ENCODE assay signal across 12 mouse cellular contexts in the genomic region with DNA sequence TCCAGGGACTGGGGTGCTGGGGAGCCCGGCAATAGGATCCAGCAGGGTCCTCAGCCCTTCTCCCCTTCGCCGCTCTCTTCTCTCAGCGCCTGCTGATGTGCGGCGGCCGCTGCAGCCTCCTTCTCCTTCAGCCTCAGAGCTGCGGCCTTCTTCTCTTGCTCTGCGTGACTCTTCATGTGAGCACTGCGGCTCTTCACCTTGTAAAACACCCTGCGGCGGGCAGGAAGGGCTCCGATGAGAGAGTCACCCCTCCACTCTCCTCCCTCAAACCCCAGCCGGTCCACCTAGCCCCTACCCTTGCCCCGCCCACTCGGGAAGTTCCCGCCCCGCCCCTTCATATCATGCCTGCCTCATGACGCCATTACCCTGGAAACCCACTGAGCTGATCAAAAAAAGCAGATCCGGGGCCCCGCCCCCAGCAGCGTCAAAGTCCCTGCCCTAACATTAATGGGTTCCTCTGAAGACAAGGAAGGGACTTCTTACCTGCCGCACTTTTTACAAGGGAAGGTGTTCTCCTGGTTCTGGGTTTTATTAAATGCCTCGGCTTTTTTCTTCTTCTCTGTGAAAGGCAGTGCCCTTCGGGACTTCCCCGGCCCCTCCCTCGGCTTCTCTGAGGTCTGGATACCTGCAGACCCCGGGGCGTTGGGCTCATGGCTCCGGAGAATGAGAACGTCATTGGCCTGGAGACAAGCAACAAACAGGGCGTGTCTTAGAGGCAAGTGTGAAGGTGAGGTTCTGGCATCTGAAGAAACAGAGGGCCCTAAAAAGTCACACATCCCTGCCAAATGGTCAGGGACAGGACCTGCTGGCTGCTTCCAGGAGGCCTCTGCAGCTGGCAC. TPM values are rescaled to one million over a fixed set of nuclear protein-coding genes. Genes with fewer than 3 reads are reported as not detected.
DNase-seq lines count a peak whose midpoint lies in the region; ATAC-seq and TF ChIP-seq lines count a peak whose summit lies in the region.
"Had no signal": no experiment of that assay in that cellular context is flagged by ENCODE, and none has a peak within 500 bp of the region (broad histone marks: within the 10 kb centered on the region; RNA-seq: fewer than 3 reads in every experiment).

No protein-coding gene starts in this region.

- H3K4me1 ChIP-seq in heart, embryonic 15.5 days (replicated peaks): peaks cover 54% of the 10 kb centered on the region
- H3K4me1 ChIP-seq in heart, adult 2 months (ENCODE audit: control insufficient read depth, insufficient read depth, low read length): peaks cover 1% of the 10 kb centered on the region; the same call in 1 of the 2 replicates
- H3K4me1 ChIP-seq in ES-E14 (ENCODE audit: control insufficient read depth in 2 of 2, insufficient read depth in 2 of 2, low read length in 2 of 2, poor library complexity in 1 of 2): peaks cover 0 to 10% of the 10 kb centered on the region in 2 experiments; a peak in 1 of 4 replicates
- peaks cover 48 to 51% of the 10 kb centered on the region in 2 experiments for H3K4me1 ChIP-seq in liver, embryonic 14.5 days (replicated peaks; ENCODE audit: control insufficient read depth in 2 of 2, insufficient read depth in 2 of 2, low read length in 1 of 2)

- intact Hi-C loops in heart, adult 2 months (cut with DNase I): no loop called here

- 0 out of 2 replicates have a peak, but pooled peaks have one; percentile 23 for ATAC-seq in heart, embryonic 15.5 days (replicated peaks; ENCODE audit: insufficient number of reproducible peaks, insufficient read depth, low FRiP score, low read depth)
- ATAC-seq in liver, embryonic 14.5 days (ENCODE audit: insufficient read depth): peak; percentile 31; the same call in 1 of the 2 replicates

- no peak overlapping the region; the same call in 1 of the 2 replicates for H3K27ac ChIP-seq in heart, embryonic 15.5 days
- no peak overlapping the region; the same call in 1 of the 2 replicates for H3K27ac ChIP-seq in heart, adult 2 months
- no peak overlapping the region for H3K27ac ChIP-seq in ES-E14 (ENCODE audit: insufficient read depth, low read depth, low read length, poor library complexity, severe bottlenecking)
- peak overlapping the region; percentile 95 for H3K27ac ChIP-seq in liver, embryonic 14.5 days
- H3K27ac ChIP-seq: embryonic facial prominence, embryonic 15.5 days; neural tube, embryonic 12.5 days had no signal

- H3K36me3 ChIP-seq in heart, embryonic 15.5 days: peaks cover 34% of the 10 kb centered on the region
- peaks cover 3% of the 10 kb centered on the region; the same call in 1 of the 2 replicates for H3K36me3 ChIP-seq in heart, adult 2 months (ENCODE audit: control insufficient read depth, insufficient read depth, low read length)
- H3K36me3 ChIP-seq in ES-E14 (ENCODE audit: control insufficient read depth, insufficient read depth, low read length, poor library complexity, severe bottlenecking): peaks cover 38% of the 10 kb centered on the region
- peaks cover 57% of the 10 kb centered on the region for H3K36me3 ChIP-seq in liver, embryonic 14.5 days (replicated peaks; ENCODE audit: control insufficient read depth, insufficient read depth, low read depth)

- TF ChIP-seq EP300 in heart, adult 2 months (IDR thresholded peaks at IDR 0.05; ENCODE audit: insufficient read depth, low read depth, low read length): no peak
- no peak for TF ChIP-seq EP300 in liver, embryonic 14.5 days (IDR thresholded peaks at IDR 0.05; ENCODE audit: low read depth)

- H3K9me3 ChIP-seq in heart, embryonic 15.5 days (replicated peaks): no peaks in the 10 kb centered on the region
- H3K9me3 ChIP-seq in ES-E14 (ENCODE audit: control insufficient read depth, insufficient read depth, low read depth, low read length): no peaks in the 10 kb centered on the region
- H3K9me3 ChIP-seq in liver, embryonic 14.5 days (ENCODE audit: control insufficient read depth, low read length): no peaks in the 10 kb centered on the region
- H3K9me3 ChIP-seq: embryonic facial prominence, embryonic 15.5 days; neural tube, embryonic 12.5 days had no signal

- H3K27me3 ChIP-seq in heart, embryonic 15.5 days: no peaks in the 10 kb centered on the region
- no peaks in the 10 kb centered on the region for H3K27me3 ChIP-seq in heart, adult 2 months (ENCODE audit: control insufficient read depth, insufficient read depth, low read length)
- no peaks in the 10 kb centered on the region for H3K27me3 ChIP-seq in liver, embryonic 14.5 days (ENCODE audit: control insufficient read depth, insufficient read depth, low read length)
- H3K27me3 ChIP-seq: embryonic facial prominence, embryonic 15.5 days; neural tube, embryonic 12.5 days had no signal

- WGBS in heart, embryonic 15.5 days: 72% methylated on average over 32 of the region's 32 CpGs
- WGBS in heart, adult 2 months: 78% methylated on average over 32 of the region's 32 CpGs
- 67% methylated on average over 32 of the region's 32 CpGs for WGBS in liver, embryonic 14.5 days (ENCODE audit: insufficient replicate concordance)

- no peak overlapping the region for H3K4me2 ChIP-seq in heart, embryonic 15.5 days
- H3K4me2 ChIP-seq in liver, embryonic 14.5 days (ENCODE audit: low read depth): peak overlapping the region; percentile 75
- H3K4me2 ChIP-seq: embryonic facial prominence, embryonic 15.5 days; neural tube, embryonic 12.5 days had no signal

- TF ChIP-seq CTCF in heart, adult 2 months (IDR thresholded peaks at IDR 0.05): no peak
- no peak for TF ChIP-seq CTCF in liver, embryonic 14.5 days (IDR thresholded peaks at IDR 0.05; ENCODE audit: low read depth)

- no peak for DNase-seq in heart, adult 2 months
- peak; percentile 83 for DNase-seq in ES-E14 (ENCODE audit: low read depth, low spot score)
- peak; percentile 66 for DNase-seq in c-Kit-negative CD71-positive TER-119-positive erythroid progenitor cells, embryonic 14.5 days (ENCODE audit: low read depth, low spot score)
- peak in 2 of 3 experiments; percentile 53 to 70 for DNase-seq in liver, embryonic 14.5 days (ENCODE audit: low read depth in 3 of 3, low spot score in 3 of 3)
- DNase-seq in frontal cortex, postnatal 36 days (ENCODE audit: low spot score in 2 of 2): no peak
- DNase-seq in urinary bladder, postnatal 14 days (ENCODE audit: low spot score): no peak
- DNase-seq: kidney, adult 9 months; right cerebral cortex, postnatal 25 days; thymus, postnatal 36 days had no signal

- in situ Hi-C loops in ES-E14 (cut with MboI; ENCODE audit: low sequenced_read_pairs in 2 of 2, unreplicated experiment in 2 of 2): no loop called here

- H3K9ac ChIP-seq in heart, embryonic 15.5 days: no peak overlapping the region
- no peak overlapping the region for H3K9ac ChIP-seq in heart, adult 2 months (ENCODE audit: low read depth, low read length)
- peak overlapping the region; percentile 17; the same call in 1 of the 2 replicates for H3K9ac ChIP-seq in ES-E14 (ENCODE audit: insufficient read depth, low read depth, low read length, poor library complexity, severe bottlenecking)
- 0 out of 2 replicates have a peak overlapping the region, but pooled peaks have one; percentile 32 for H3K9ac ChIP-seq in liver, embryonic 14.5 days (replicated peaks)
- H3K9ac ChIP-seq: embryonic facial prominence, embryonic 15.5 days; neural tube, embryonic 12.5 days had no signal

- H3K79me2 ChIP-seq in heart, adult 2 months (replicated peaks; ENCODE audit: control insufficient read depth, insufficient read depth, low read length): no peaks in the 10 kb centered on the region

- no peak overlapping the region for H3K4me3 ChIP-seq in heart, embryonic 15.5 days
- H3K4me3 ChIP-seq in heart, adult 2 months: no peak overlapping the region
- H3K4me3 ChIP-seq in ES-E14 (ENCODE audit: insufficient read depth in 1 of 2, low read depth in 1 of 2, low read length in 2 of 2, poor library complexity in 1 of 2, severe bottlenecking in 1 of 2): peak overlapping the region; percentile 41
- H3K4me3 ChIP-seq in liver, embryonic 14.5 days (ENCODE audit: insufficient read depth in 1 of 2, low read depth in 2 of 2, low read length in 2 of 2): peak overlapping the region; percentile 65 to 66
- H3K4me3 ChIP-seq: embryonic facial prominence, embryonic 15.5 days; neural tube, embryonic 12.5 days had no signal

- no peak for TF ChIP-seq POLR2A in heart, adult 2 months (IDR thresholded peaks at IDR 0.05; ENCODE audit: insufficient read depth, low read depth, low read length)

TF ChIP-seq in ES-E14, 5 proteins besides CTCF, POLR2A, EP300 and RAD21:
- TF ChIP-seq HCFC1 (IDR thresholded peaks at IDR 0.05; ENCODE audit: borderline replicate concordance, insufficient read depth, low read length) (no peak), ZC3H11A (IDR thresholded peaks at IDR 0.05; ENCODE audit: borderline replicate concordance, low read depth, low read length) (no peak), CHD2 (IDR thresholded peaks at IDR 0.05; ENCODE audit: low read depth, low read length) (no peak), MAFK (IDR thresholded peaks at IDR 0.05; ENCODE audit: insufficient read depth, low read depth, low read length) (no peak), ZNF384 (IDR thresholded peaks at IDR 0.05; ENCODE audit: low read depth, low read length) (no peak)

RNA-seq across cellular contexts. Expression of a gene that starts 4.3 kb away (rescaled TPM):
- 0.42 and 0.55 TPM in 2 replicates for polyA plus RNA-seq in heart, embryonic 15.5 days (2015; fragmentation: Nextera tagmentation; extraction: Ambion mirVana)
- total RNA-seq in heart, adult 2 months (2021): under 1 TPM; 0.10 to 0.20 TPM
- 0.04 and 0.06 TPM in 2 replicates for polyA plus RNA-seq in heart, adult 2 months (2012; rRNA removed)
- total RNA-seq in ES-E14 (2012; rRNA removed): 0.80 and 1.5 TPM in 2 replicates
- polyA plus RNA-seq in liver, embryonic 14.5 days (2012; rRNA removed): 0.09 and 0.10 TPM in 2 replicates
- polyA plus RNA-seq in liver, embryonic 14.5 days (2014; fragmentation: Nextera tagmentation; extraction: Ambion mirVana): 0.05 and 0.11 TPM in 2 replicates

RNA-seq across cellular contexts. Expression of a gene that starts 38.4 kb away (rescaled TPM):
- polyA plus RNA-seq in heart, embryonic 15.5 days (2015; fragmentation: Nextera tagmentation; extraction: Ambion mirVana): 3.3 TPM in 2 replicates
- 1 to 10 TPM; 6.9 to 7.9 TPM for total RNA-seq in heart, adult 2 months (2021)
- polyA plus RNA-seq in heart, adult 2 months (2012; rRNA removed): 3.4 and 5.4 TPM in 2 replicates
- total RNA-seq in ES-E14 (2012; rRNA removed): 3.0 and 3.5 TPM in 2 replicates
- polyA plus RNA-seq in liver, embryonic 14.5 days (2012; rRNA removed): 0.39 and 0.44 TPM in 2 replicates
- polyA plus RNA-seq in liver, embryonic 14.5 days (2014; fragmentation: Nextera tagmentation; extraction: Ambion mirVana): 0.04 and 0.15 TPM in 2 replicates

RNA-seq across cellular contexts. Expression of a gene that starts 52.1 kb away (rescaled TPM):
- 0.83 and 0.93 TPM in 2 replicates for polyA plus RNA-seq in heart, embryonic 15.5 days (2015; fragmentation: Nextera tagmentation; extraction: Ambion mirVana)
- total RNA-seq in heart, adult 2 months (2021): 1 to 10 TPM; 2.2 TPM
- 1.5 and 2.6 TPM in 2 replicates for polyA plus RNA-seq in heart, adult 2 months (2012; rRNA removed)
- total RNA-seq in ES-E14 (2012; rRNA removed): 0.36 and 0.58 TPM in 2 replicates
- 0.87 and 1.0 TPM in 2 replicates for polyA plus RNA-seq in liver, embryonic 14.5 days (2012; rRNA removed)
- 0.48 and 0.77 TPM in 2 replicates for polyA plus RNA-seq in liver, embryonic 14.5 days (2014; fragmentation: Nextera tagmentation; extraction: Ambion mirVana)

Comparison
In these comparisons a context has a peak if more than half of its experiments do, and no peak if none do; other contexts are left out.
1. H3K4me3 ChIP-seq: peak in ES-E14 (2 of 2) and liver, embryonic 14.5 days (2 of 2); none in heart, embryonic 15.5 days (single experiment) and heart, adult 2 months (single experiment).
2. H3K9ac ChIP-seq: peak in ES-E14 (single experiment) and liver, embryonic 14.5 days (single experiment); none in heart, embryonic 15.5 days (single experiment) and heart, adult 2 months (single experiment).
3. DNase-seq: peak in ES-E14 (single experiment), c-Kit-negative CD71-positive TER-119-positive erythroid progenitor cells, embryonic 14.5 days (single experiment) and liver, embryonic 14.5 days (2 of 3); none in heart, adult 2 months (0 of 2), frontal cortex, postnatal 36 days (0 of 2) and urinary bladder, postnatal 14 days (single experiment).